Mouse (Mus musculus) ovary, adult 2 months (tissue): Measurements from ENCODE around the gene Hipk3. TPM values are rescaled to one million over a fixed set of nuclear protein-coding genes. Genes with fewer than 3 reads are reported as not detected.

Experiments
- polyA plus RNA-seq: library from polyadenylated mRNA; depleted of rRNA; stranded (reverse); fragments of >200 nt; gene quantifications from 2 replicates; pipeline ENCODE4 v1.2.3, GENCODE M21; 2012; rRNA removed

Hipk3 gene
- polyA plus RNA-seq = 38.9 and 47.5 TPM in 2 replicates

GRCm38 (mm10) chr2:104493951-104494800 is at the start of gene Hipk3:
TSS of gene Hipk3 (minus strand) at chr2:104494446.

DNA sequence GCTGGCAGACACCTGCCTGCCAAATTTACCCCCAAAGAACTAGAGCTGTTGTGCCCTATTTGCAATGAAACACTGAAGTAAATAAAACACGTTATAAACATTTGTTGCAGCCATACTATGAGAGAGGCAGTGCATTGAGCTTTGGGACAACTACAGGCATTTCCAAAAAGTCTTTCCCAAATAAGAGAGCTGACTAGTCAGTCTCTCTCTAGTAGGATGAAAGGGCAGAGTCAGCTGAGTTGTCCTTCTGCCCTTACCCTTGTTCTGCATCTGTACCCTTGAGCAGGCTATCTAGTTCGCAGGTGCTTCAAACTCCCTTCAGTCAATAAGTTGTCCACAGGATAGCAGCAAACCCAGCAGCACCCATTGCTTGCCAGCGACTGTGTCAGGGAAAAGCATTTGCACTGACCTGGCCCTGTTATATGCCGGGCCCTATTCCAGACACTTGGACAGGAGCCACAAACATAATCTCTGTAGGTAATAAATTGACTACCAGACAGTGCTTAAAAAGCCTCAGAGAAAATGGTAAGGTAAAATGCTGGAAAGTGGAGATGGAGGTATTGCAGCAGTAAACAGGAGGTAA is 83.2 kb downstream of the Hipk3 start, which contains the start of gene D430041D05Rik:
D430041D05Rik (minus strand) TSS at position 51 of the 583 bp plus-strand sequence.

Other genes starting within 250 kb of the Hipk3 start
- 0.41 and 0.73 TPM in 2 replicates for gene D430041D05Rik, start 83.4 kb downstream of the Hipk3 start, polyA plus RNA-seq
- gene Cstf3, start 96.1 kb upstream of the Hipk3 start, polyA plus RNA-seq = 3.4 and 4.2 TPM in 2 replicates
- gene Tcp11l1, start 217.7 kb upstream of the Hipk3 start, polyA plus RNA-seq = 14.7 and 14.9 TPM in 2 replicates
- gene Pin1rt1, start 221.9 kb upstream of the Hipk3 start, polyA plus RNA-seq = 1.0 and 1.3 TPM in 2 replicates
- gene Depdc7, start 248.4 kb upstream of the Hipk3 start, polyA plus RNA-seq = 5.4 and 7.2 TPM in 2 replicates